Mouse (Mus musculus): Measurements from ENCODE around the gene Kptn.

The Kptn gene

DNA sequence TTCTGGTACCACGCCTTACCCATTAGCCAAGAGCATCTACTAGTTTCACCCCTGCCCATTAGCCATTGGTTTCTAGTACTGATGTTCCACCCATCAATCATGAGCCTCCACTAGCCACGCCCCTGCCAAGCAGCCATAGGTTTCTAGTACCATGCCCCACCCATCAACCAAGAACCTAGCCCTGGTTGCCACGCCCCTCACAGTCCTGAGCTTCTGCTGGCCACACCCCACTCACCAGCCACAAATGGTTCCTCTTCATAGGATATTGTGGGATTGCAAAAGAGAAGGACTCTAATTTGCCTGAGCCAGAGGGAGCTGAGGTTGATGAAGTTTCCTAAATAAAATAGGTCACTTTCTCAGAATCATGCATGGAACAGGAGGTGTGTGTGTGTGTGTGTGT lies 41.0 kb downstream of the Kptn start:
- peak; percentile 84 for DNase-seq (ENCODE audit: low read depth, low spot score)

DNA sequence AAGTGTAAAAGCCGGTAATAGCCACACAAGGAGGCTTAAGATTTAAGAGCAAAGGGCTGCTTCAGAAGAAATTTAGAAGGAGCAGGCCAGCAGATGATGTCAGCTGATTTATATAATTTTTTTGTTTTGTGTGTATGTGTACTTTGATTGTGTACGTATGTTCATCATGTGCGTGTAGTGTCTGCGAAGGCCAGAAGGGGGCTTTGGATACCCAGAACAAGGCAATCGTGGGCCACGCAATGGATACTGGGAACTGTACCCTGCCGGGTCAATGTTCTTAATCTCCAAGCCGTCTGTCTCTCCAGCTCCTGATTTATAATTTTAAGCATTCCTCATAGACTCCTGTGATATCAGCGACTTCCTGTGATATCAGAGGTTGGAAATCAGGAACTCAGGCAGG lies 41.6 kb downstream of the Kptn start:
- no peak for DNase-seq (ENCODE audit: low read depth, low spot score)

DNA sequence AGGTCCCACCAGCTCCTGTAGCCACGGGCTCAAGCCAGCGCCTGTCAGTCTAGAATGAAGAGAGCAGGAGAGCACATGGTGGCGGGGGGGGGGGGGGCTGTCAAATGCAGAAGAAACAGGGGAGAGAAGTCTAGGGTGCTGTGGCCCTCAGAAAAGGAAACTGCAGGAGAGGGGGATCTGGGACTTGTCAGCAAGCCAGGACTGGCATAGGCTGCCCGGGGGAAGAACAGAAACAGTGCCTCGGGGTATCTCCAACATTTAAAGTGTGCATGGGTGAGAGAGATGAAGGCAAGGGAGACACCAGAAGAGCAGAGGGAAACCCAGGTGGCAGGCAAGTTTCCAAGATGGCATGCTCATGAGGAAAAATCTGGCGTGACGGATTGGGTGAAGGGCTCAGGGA lies 42.3 kb downstream of the Kptn start:
- DNase-seq (ENCODE audit: low read depth, low spot score): no peak

DNA sequence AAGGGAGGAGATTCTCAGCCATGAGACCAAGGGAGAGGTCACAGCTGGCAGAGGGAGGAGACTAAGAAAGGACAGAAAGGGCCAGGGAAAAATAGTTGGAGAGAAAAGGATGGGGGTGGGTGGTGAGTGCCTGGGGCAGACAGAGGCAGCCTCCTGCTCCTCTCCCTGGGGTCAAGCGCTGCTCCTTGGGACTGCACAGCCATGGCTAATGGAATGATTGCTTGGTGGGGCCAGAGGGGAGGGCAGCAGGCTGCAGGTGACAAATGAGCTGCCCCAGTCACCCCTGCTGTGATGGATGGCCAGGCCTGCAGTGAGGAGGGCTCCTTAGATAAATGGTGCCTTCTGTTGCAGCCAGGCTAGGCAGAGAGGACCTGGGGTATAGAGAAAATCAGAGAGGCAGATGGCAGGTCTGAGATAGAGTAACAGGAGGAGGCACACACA lies 52.5 kb downstream of the Kptn start:
- no peak for DNase-seq (ENCODE audit: low read depth, low spot score)

DNA sequence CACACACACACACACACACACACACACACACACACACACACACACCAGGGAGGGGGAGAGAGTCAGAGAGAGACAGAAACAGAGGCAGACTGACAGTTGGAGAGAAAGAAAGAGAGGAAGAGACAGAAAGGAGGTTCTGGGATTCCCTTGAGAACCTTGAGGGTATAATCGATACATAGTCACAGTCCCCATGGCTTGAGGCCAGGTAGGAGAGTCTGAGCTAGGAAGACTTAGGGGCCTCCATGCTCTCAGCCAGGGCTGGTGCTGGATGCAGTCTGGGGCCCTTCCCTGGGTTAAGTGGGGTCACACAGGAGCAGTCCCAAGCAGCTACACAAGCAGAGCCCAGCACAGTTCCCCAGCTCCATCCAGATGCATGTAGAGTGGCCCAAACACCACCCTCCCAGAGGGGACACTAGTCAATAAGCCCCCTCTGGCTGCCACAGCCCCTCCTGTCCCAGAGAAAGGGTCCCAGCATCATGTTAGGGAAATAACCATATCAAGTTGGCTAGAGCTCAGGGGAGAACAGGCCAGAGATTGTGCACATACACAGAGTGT lies 53.0 kb downstream of the Kptn start:
- DNase-seq (ENCODE audit: low read depth, low spot score): no peak

DNA sequence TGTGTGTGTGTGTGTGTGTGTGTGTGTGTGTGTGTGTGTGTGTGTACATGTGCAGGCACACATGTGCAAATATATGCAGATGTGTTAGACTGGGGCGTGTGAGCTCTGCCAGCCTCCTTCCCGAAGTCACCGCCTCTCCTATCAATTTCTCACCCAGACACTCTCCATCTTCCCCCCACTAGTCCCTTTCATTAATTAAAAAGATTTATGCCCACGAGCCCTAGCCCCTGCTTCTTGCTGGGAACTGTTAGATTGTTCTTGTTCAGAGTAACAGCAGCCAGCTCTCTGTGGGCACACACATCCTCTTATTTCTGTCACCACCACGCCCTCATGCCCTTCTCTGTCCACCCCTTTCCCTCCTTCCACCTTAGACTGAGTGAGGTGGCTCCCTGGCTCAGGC lies 53.5 kb downstream of the Kptn start:
- no peak for DNase-seq (ENCODE audit: low read depth, low spot score)

DNA sequence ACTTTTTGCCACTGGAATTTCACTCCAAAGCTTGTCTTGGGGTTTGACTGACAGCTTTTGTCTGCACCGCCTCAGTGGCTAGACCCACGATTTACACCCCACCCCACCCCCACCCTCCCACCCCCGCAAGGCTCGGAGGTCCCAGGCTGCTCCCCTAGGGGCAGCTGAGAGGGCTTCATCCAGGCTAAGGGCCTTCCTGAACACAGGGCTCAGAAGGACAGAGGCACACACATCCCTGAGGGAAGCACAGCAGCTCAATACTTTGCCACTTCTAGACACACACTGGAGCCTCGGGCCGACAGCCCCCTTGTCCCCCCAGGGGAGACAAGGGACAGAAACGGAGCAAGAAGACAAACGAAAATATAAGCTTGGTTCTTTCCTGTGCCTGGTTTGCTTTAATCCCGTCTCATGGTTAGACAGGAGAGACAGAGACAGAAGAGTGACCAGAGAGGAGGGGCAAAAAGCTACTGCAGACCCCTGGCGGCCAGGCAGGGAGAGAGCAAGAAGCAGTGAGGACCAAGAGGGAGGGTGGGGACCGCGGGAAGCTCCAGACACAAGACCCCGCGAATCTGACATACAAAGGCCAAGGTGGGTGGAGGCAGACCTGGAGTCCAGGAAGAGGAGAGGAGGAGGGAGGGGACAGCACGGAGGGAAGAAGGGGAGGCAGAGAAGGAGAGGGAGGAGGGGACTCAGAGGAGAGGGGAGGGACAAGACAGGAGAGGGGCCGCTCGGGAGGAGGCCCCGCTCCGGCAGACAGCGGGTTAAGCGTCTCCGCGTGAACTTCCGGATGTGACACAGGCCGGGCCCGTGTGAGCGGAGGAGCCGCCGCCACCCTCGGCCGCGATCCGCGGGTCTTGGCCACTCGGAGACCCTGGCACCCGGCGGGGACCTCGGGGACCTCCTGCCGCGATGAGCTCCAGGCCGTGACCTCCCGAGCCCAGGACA lies 55.2 kb downstream of the Kptn start, which contains the start of gene Meis3:
Meis3 (plus strand) TSS at position 494 of the 945 bp plus-strand sequence.
- peak; percentile 84 for DNase-seq (ENCODE audit: low read depth, low spot score)

DNA sequence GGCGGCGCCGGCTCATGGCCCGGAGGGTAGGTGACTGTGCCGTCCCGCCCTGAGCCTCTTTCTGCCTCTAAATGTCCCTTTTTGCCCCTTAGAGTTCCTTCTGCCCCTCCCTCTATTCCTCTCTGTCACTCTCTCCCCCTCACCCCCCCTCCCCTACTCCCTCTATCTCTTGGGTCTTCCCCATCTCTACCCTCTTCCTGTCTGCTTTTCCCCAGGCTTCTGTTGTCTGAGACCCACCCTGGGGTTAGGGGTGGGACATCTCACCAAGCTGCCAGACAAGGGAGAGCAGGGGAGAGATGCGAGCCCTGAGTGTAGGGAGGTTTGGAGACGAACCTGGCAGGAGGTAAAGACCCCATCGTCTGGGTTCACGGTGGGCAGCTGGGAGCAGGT lies 55.8 kb downstream of the Kptn start:
- peak; percentile 15 for DNase-seq (ENCODE audit: low read depth, low spot score)
